Mouse (Mus musculus): ENCODE measurements around the gene Fuca1.

- no peak for TF ChIP-seq USF1 (IDR thresholded peaks at IDR 0.05; ENCODE audit: low read depth)
- peak; percentile 92 for TF ChIP-seq POLR2A (IDR thresholded peaks at IDR 0.05; ENCODE audit: insufficient read length, low read depth)
- TF ChIP-seq TCF12 (IDR thresholded peaks at IDR 0.05; ENCODE audit: insufficient read depth, poor library complexity, severe bottlenecking), result no peak
- no peak for TF ChIP-seq MYOD1 (IDR thresholded peaks at IDR 0.05; ENCODE audit: control insufficient read depth in 1 of 3, insufficient read length in 2 of 3, low read depth in 2 of 3)
- TF ChIP-seq TCF3 (IDR thresholded peaks at IDR 0.05; ENCODE audit: insufficient read length, low read depth), result no peak
- TF ChIP-seq POLR2AphosphoS2 (IDR thresholded peaks at IDR 0.05; ENCODE audit: insufficient read length, low read depth), result peak; percentile 76
- TF ChIP-seq CEBPB (IDR thresholded peaks at IDR 0.05; ENCODE audit: insufficient read depth, poor library complexity, severe bottlenecking), result no peak
- TF ChIP-seq MYOG (IDR thresholded peaks at IDR 0.05; ENCODE audit: control insufficient read depth in 1 of 3, insufficient read depth in 1 of 3, insufficient read length in 2 of 3, low read depth in 2 of 3), result no peak
- no peak for TF ChIP-seq SRF (IDR thresholded peaks at IDR 0.05; ENCODE audit: control insufficient read depth, insufficient read length, low read depth)
Observed at GRCm38 (mm10) chr4:135972556-135972906, 52.0 kb downstream of the Fuca1 start, which contains the start of gene Lypla2.

Data from myocyte (in vitro differentiated cells).